Mouse (Mus musculus): ENCODE results near the gene Gm48551.
A peak's percentile ranks its signal among the peaks of the same experiment; 100 is the strongest.

The Gm48551 gene

GRCm38 (mm10) chr10:81356991-81357844 lies 27.0 kb upstream of the Gm48551 start, which contains the start of gene Mfsd12:
Gene Mfsd12, plus strand, starts transcription at chr10:81357491.
- peak; percentile 96 for DNase-seq (ENCODE audit: low read depth, low spot score)

DNA sequence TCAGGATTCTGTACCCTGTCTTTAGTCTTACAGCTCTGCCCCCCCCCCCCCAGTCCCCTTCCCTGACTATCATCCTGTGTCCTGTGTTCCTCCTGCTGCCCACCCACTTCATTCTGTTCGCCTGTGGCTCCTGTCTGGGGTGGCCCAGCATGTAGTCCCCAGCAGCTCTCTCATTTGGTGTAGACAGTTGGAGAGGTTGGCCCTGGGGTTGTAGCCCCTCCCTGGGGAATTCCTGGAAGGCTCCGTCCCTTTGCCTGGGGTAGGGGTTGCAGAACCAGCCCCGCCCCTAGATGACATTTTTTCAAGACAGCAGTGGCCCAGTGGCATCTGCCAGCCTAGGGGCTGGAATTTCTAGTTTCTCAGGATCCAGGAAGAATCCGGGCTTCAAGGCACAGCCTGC lies 26.1 kb upstream of the Gm48551 start:
- no peak for DNase-seq (ENCODE audit: low read depth, low spot score)

DNA sequence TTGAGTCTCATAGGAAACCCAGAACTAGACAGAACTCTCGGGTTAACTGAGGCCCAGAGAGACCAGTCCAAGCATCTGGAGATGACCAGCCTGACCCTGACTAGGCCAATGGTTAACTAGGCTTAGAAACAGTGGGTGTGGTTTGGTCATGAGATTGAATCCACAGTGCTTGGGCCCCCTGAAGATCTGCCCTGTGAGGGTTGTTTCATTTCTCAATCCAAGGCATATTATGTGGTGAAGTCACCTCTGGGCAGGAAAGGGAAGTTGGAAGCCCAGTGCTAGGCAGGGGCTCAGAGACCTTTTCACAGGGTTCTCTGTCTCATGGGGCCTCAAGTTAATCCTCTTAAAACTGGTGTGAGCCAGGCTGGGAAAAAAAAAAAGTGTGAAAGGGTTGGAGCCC lies 25.4 kb upstream of the Gm48551 start:
- DNase-seq (ENCODE audit: low read depth, low spot score) = no peak

DNA sequence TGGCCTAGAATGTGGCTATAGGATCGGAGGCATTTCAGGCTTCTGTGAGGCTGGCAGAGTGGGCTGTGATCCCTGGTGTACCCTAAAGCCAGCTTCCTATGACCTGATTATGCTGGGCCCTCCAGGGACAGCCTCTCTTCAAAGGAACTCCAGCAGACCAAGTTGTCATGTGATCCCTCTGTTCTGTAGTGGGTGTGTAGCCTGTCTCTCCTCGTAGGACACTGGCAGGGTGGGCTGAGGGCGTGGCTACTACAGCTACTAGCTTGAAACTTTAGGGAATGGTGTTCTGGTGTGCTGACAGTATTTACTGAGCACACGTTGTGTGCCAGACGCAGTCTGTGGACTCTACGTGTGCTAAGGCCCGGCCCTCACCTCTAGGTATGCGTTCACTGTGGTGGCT lies 23.5 kb upstream of the Gm48551 start:
- DNase-seq (ENCODE audit: low read depth, low spot score) = no peak

GRCm38 (mm10) chr10:81362336-81362949 lies 21.8 kb upstream of the Gm48551 start:
- no peak for DNase-seq (ENCODE audit: low read depth, low spot score)

GRCm38 (mm10) chr10:81363436-81364346 lies 20.6 kb upstream of the Gm48551 start:
- DNase-seq (ENCODE audit: low read depth, low spot score) = no peak

DNA sequence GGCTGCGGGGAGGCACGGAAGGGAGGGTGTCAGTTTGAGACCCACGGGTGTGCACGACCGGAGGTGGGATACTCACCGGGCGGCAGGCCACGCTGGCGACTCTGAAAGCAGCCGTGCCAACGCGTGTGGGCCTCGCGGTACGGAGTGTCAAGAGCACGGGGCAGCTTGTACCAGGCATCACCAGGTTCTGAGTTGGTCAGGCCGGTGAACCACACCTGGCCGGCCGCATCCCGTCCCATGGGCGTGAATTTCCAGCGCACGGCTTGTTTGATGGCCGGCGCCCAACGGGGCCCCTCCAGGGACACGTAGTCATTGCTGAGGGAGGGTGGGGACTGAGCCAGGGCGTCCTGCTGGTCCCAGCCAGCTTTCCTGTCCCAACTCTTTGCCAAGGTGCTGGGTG lies 19.6 kb upstream of the Gm48551 start:
- DNase-seq (ENCODE audit: low read depth, low spot score) = no peak

GRCm38 (mm10) chr10:81365073-81365472 lies 19.2 kb upstream of the Gm48551 start:
- DNase-seq (ENCODE audit: low read depth, low spot score) = peak; percentile 71

- DNase-seq (ENCODE audit: low read depth, low spot score) = no peak
Observed at GRCm38 (mm10) chr10:81365672-81366476, 18.4 kb upstream of the Gm48551 start, which contains the start of gene 4930404N11Rik. Gene 4930404N11Rik, minus strand, starts transcription at chr10:81365816.

- no peak for DNase-seq (ENCODE audit: low read depth, low spot score)
Observed at GRCm38 (mm10) chr10:81366477-81367206, 17.6 kb upstream of the Gm48551 start.

- no peak for DNase-seq (ENCODE audit: low read depth, low spot score)
Observed at GRCm38 (mm10) chr10:81367207-81367495, 17.1 kb upstream of the Gm48551 start.

GRCm38 (mm10) chr10:81375322-81375721 lies 8.9 kb upstream of the Gm48551 start:
- DNase-seq (ENCODE audit: low read depth, low spot score) = no peak

DNA sequence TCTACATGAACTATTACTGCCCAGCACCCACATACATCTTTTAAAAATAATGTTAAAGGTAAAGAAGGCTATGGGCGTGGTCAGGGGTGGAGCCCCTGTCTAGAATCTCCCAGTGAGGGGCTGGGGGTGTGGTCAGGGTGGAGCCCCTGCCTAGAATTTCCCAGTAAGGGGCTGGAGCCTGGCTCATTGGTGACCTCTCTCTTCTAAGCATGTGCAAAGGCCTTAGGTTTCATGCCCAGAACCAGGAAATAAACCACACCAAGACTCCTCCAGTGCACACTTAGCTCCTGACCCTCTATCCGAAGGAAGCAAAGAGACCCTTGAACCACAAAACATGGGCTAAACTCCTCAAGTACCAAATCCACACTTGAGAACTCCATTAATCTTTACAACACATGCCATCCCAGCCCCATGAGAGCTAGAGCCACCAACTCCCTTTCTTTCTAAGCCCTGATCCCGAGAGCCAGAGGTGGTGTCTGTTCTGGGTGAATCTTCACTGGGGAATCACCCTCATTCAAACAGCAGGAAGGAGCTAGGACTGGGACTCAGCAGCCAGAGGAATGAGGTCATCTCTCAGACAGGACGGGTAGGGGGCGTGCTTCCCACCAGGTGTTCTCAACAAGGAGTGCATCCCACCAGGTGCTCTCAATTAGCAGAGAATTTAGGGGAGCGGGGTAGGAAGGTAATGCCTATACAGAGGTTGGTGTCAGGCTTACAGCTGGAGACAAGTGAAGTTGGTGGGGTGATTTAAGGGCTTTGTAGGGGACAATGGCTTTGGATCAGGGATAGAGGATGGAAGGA lies 7.5 kb upstream of the Gm48551 start:
- no peak for DNase-seq (ENCODE audit: low read depth, low spot score)

DNA sequence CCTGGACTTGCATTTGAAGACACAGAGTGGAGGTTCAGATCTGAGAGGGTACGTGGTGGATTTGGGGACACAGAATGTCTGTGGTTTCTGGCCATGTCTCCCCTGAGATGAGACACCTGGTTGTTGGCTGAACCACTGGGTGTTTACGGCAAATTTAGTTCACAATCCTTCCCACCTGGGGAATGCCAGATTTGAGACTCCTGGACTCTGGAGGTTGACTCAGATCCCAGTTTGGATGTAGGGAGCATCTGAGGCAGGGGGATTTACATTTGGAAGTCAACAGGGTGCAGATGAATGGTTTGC lies 7.0 kb upstream of the Gm48551 start:
- no peak for DNase-seq (ENCODE audit: low read depth, low spot score)

GRCm38 (mm10) chr10:81377793-81378552 lies 6.3 kb upstream of the Gm48551 start, which contains the start of gene Fzr1:
Gene Fzr1, minus strand, starts transcription at chr10:81378516.
- no peak for DNase-seq (ENCODE audit: low read depth, low spot score)

DNA sequence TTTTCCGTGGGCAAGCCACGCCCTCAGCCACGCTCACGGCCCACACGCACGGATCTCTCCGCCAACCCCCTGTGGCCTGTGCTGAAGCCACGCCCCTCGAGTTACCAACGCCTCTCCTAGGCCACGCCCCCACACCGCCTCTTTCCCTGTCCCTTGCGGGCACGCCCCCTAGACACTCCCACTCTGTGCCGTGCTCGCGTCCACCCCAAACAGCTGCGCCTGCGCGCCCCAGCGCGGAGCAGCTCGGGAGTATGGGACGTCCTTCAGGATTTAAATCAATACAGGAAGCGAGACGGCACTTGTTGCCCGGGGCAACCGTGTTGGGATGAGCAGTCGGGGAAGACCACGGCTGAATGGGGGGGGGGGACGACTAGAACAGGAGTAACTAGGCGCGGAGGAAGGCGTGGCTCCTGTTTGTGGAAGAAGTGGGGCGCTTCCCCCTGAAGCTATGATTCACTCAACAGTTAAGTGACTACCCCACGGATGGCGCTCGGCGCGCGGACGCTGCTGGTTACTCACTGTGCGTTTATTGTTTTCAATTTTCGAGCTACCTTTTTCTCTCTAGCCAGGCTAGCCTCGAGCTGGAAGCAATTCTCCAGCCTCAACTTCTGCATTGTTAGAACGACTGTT lies 5.6 kb upstream of the Gm48551 start:
- peak; percentile 100 for DNase-seq (ENCODE audit: low read depth, low spot score)

GRCm38 (mm10) chr10:81379183-81379553 lies 5.1 kb upstream of the Gm48551 start:
- DNase-seq (ENCODE audit: low read depth, low spot score) = no peak

DNA sequence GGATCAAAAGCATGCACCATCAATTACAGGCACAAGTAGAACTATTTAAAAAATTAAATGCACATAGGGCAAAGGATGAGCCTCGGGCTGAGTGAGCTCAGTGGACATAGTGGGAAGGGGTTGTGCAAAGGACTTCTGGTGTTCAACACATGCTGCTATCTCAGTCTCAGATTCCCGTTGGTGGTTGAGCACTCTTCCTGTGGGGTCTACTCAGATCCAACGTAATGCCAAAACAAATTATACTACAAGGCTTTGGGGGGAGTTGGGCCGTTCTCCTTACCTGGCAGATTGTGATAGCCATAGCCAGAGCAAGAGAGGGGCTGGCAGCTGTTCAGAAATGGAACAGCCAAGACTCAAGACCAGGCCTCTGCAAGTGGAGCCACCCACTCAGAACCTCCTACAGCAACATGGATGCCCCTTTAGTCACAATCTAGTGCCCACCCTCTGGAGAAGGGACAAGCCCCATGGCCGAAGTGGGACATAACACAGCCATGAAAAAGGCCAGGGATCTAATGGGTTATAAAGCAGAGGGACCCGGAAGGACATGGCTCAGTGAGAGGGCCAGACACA lies 4.4 kb upstream of the Gm48551 start:
- no peak for DNase-seq (ENCODE audit: low read depth, low spot score)

Measured in brain, adult 2 months (tissue).